ENCODE assay signal across 23 mouse cellular contexts in genomic region chr4:88081885-88082284, GRCm38 (mm10). TPM values are rescaled to one million over a fixed set of nuclear protein-coding genes. Genes with fewer than 3 reads are reported as not detected.
A peak's percentile ranks its signal among the peaks of the same experiment; 100 is the strongest.
DNase-seq lines count a peak whose midpoint lies in the region; ATAC-seq and TF ChIP-seq lines count a peak whose summit lies in the region.
"Had no signal": no experiment of that assay in that cellular context is flagged by ENCODE, and none has a peak within 500 bp of the region (broad histone marks: within the 10 kb centered on the region; RNA-seq: fewer than 3 reads in every experiment).

No protein-coding gene starts in this region.

- 90% methylated on average over 3 of the region's 3 CpGs for WGBS in liver, embryonic 11.5 days
- 76% methylated on average over 3 of the region's 3 CpGs for WGBS in liver, embryonic 12.5 days (ENCODE audit: insufficient replicate concordance)

- no peaks in the 10 kb centered on the region for H3K36me3 ChIP-seq in liver, embryonic 11.5 days (ENCODE audit: control insufficient read depth, insufficient read depth, low read length)
- H3K36me3 ChIP-seq in MEL (ENCODE audit: control insufficient read depth in 1 of 2, insufficient read depth in 2 of 2, low read length in 2 of 2), result peaks cover 0 to 21% of the 10 kb centered on the region in 2 experiments; a peak in 2 of 4 replicates
- no peaks in the 10 kb centered on the region for H3K36me3 ChIP-seq in liver, embryonic 12.5 days
- H3K36me3 ChIP-seq: forebrain, embryonic 10.5 days; heart, embryonic 12.5 days; limb, embryonic 12.5 days had no signal

- no peak for TF ChIP-seq EP300 in MEL (IDR thresholded peaks at IDR 0.05; ENCODE audit: low read depth in 1 of 2, low read length in 2 of 2)

- ATAC-seq in liver, embryonic 11.5 days (replicated peaks; ENCODE audit: low FRiP score), result 0 out of 2 replicates have a peak, but pooled peaks have one; percentile 31
- no peak for ATAC-seq in liver, embryonic 12.5 days
- ATAC-seq in megakaryocyte progenitor cell, adult 5-6 weeks (replicated peaks; ENCODE audit: poor library complexity), result peak; percentile 41
- ATAC-seq in inflammation-experienced regulatory T-cells, adult 6 months, result no peak
- ATAC-seq: forebrain, embryonic 16.5 days; Patski had no signal

- TF ChIP-seq RAD21 in MEL (IDR thresholded peaks at IDR 0.05; ENCODE audit: low read depth, low read length), result no peak

- no peak overlapping the region for H3K9ac ChIP-seq in liver, embryonic 11.5 days (ENCODE audit: low read depth, low read length)
- H3K9ac ChIP-seq in MEL (ENCODE audit: control insufficient read depth, low read depth, low read length, poor library complexity, severe bottlenecking), result peak overlapping the region; percentile 72
- no peak overlapping the region for H3K9ac ChIP-seq in liver, embryonic 12.5 days
- H3K9ac ChIP-seq: heart, embryonic 12.5 days; limb, embryonic 12.5 days had no signal

- H3K27ac ChIP-seq in liver, embryonic 11.5 days (ENCODE audit: low read depth, low read length), result no peak overlapping the region
- peak overlapping the region; percentile 74 for H3K27ac ChIP-seq in MEL (ENCODE audit: control insufficient read depth, low read depth, low read length)
- no peak overlapping the region for H3K27ac ChIP-seq in liver, embryonic 12.5 days
- H3K27ac ChIP-seq: forebrain, embryonic 10.5 days; limb, embryonic 12.5 days had no signal

- no peak for TF ChIP-seq CTCF in MEL (IDR thresholded peaks at IDR 0.05 in 2 of 3, conservative IDR thresholded peaks at IDR 0.05 in 1 of 3; ENCODE audit: control insufficient read depth in 1 of 3, insufficient read depth in 1 of 3, low read depth in 2 of 3, low read length in 3 of 3, poor library complexity in 1 of 3, severe bottlenecking in 1 of 3)

- no peak for TF ChIP-seq POLR2A in MEL (IDR thresholded peaks at IDR 0.05; ENCODE audit: control insufficient read depth in 1 of 2, insufficient read depth in 1 of 2, low read depth in 1 of 2, low read length in 2 of 2, poor library complexity in 1 of 2)

- H3K4me2 ChIP-seq in liver, embryonic 11.5 days, result no peak overlapping the region
- peak overlapping the region; percentile 19 for H3K4me2 ChIP-seq in liver, embryonic 12.5 days
- H3K4me2 ChIP-seq: heart, embryonic 12.5 days; limb, embryonic 12.5 days; midbrain, embryonic 11.5 days had no signal

- no peaks in the 10 kb centered on the region for H3K4me1 ChIP-seq in liver, embryonic 11.5 days (replicated peaks; ENCODE audit: control insufficient read depth, insufficient read depth, low read length)
- H3K4me1 ChIP-seq in MEL (ENCODE audit: control insufficient read depth in 1 of 2, insufficient read depth in 2 of 2, low read length in 2 of 2), result peaks cover 21 to 25% of the 10 kb centered on the region in 2 experiments
- peaks cover 14% of the 10 kb centered on the region for H3K4me1 ChIP-seq in liver, embryonic 12.5 days
- H3K4me1 ChIP-seq: heart, embryonic 12.5 days had no signal

- H3K9me3 ChIP-seq in liver, embryonic 11.5 days (ENCODE audit: control insufficient read depth, low read length), result no peaks in the 10 kb centered on the region
- no peaks in the 10 kb centered on the region for H3K9me3 ChIP-seq in MEL (replicated peaks; ENCODE audit: insufficient read depth, low read length)
- no peaks in the 10 kb centered on the region for H3K9me3 ChIP-seq in liver, embryonic 12.5 days (replicated peaks)
- H3K9me3 ChIP-seq: forebrain, embryonic 10.5 days; heart, embryonic 12.5 days; limb, embryonic 12.5 days had no signal

- no peak for DNase-seq in liver, embryonic 11.5 days (ENCODE audit: low spot score)
- DNase-seq in liver (no peak), MEL (ENCODE audit: low read depth, low spot score) (peak; percentile 51)
- DNase-seq in spleen, postnatal 36 days (ENCODE audit: low spot score in 2 of 2), result no peak
- no peak for DNase-seq in natural killer cell, adult 2 months (ENCODE audit: low spot score in 2 of 2)
- DNase-seq: B cell, adult 2 months; cerebellum, adult 11 months; cerebellum, postnatal 10 days; gastrocnemius, postnatal 10 days; heart, postnatal 14 days; kidney, adult 8-10 months; kidney, postnatal 10 days; lung, adult 2 months; lung, postnatal 36 days had no signal

- no peaks in the 10 kb centered on the region for H3K27me3 ChIP-seq in liver, embryonic 11.5 days (replicated peaks; ENCODE audit: control insufficient read depth, insufficient read depth, low read length)
- no peaks in the 10 kb centered on the region for H3K27me3 ChIP-seq in MEL (ENCODE audit: control insufficient read depth in 1 of 2, insufficient read depth in 2 of 2, low read length in 2 of 2)
- H3K27me3 ChIP-seq in liver, embryonic 12.5 days (replicated peaks), result no peaks in the 10 kb centered on the region
- H3K27me3 ChIP-seq: heart, embryonic 12.5 days; limb, embryonic 12.5 days; Patski had no signal

- H3K4me3 ChIP-seq in liver, embryonic 11.5 days (ENCODE audit: low read depth, low read length), result no peak overlapping the region
- peak overlapping the region; percentile 37 to 74 for H3K4me3 ChIP-seq in MEL (ENCODE audit: control insufficient read depth in 1 of 2, insufficient read depth in 1 of 2, low read depth in 2 of 2, low read length in 2 of 2)
- H3K4me3 ChIP-seq in liver, embryonic 12.5 days, result no peak overlapping the region
- H3K4me3 ChIP-seq: forebrain, embryonic 10.5 days; heart, embryonic 12.5 days; limb, embryonic 12.5 days had no signal

- no peaks in the 10 kb centered on the region for H3K79me2 ChIP-seq in MEL (ENCODE audit: control insufficient read depth, insufficient read depth, low read length, poor library complexity)

TF ChIP-seq in MEL, 35 proteins besides CTCF, POLR2A, EP300 and RAD21:
- TF ChIP-seq MAZ (IDR thresholded peaks at IDR 0.05; ENCODE audit: low read depth, low read length), result peak; percentile 7; the same call in 1 of the 2 replicates
- no peak for TF ChIP-seq CHD2 (IDR thresholded peaks at IDR 0.05; ENCODE audit: low read length)
- peak; percentile 26; the same call in 1 of the 2 replicates for TF ChIP-seq BHLHE40 (IDR thresholded peaks at IDR 0.05; ENCODE audit: borderline replicate concordance, low read depth, low read length)
- TF ChIP-seq MXI1 (IDR thresholded peaks at IDR 0.05; ENCODE audit: low read depth, low read length), result 0 out of 2 replicates have a peak, but pooled peaks have one; percentile 5
- TF ChIP-seq TCF12 (IDR thresholded peaks at IDR 0.05; ENCODE audit: low read depth, low read length), result no peak
- no peak for TF ChIP-seq NRF1 (IDR thresholded peaks at IDR 0.05; ENCODE audit: insufficient read depth, low read depth, low read length, poor library complexity, severe bottlenecking)
- TF ChIP-seq USF2 (IDR thresholded peaks at IDR 0.05; ENCODE audit: borderline replicate concordance in 1 of 2, insufficient read depth in 1 of 2, low read depth in 1 of 2, low read length in 2 of 2), result 0 out of 4 replicates have a peak, but pooled peaks of 1 of the 2 experiments have one; percentile 9
- peak; percentile 61 for TF ChIP-seq USF1 (IDR thresholded peaks at IDR 0.05; ENCODE audit: low read depth, low read length)
- peak; percentile 82; the same call in 1 of the 2 replicates for TF ChIP-seq POLR2AphosphoS5 (IDR thresholded peaks at IDR 0.05; ENCODE audit: borderline replicate concordance, low read depth, low read length)
- no peak for TF ChIP-seq ETS1 (IDR thresholded peaks at IDR 0.05; ENCODE audit: low read depth, low read length)
- TF ChIP-seq ELF1 (IDR thresholded peaks at IDR 0.05; ENCODE audit: low read depth, low read length), result no peak
- 0 out of 2 replicates have a peak, but pooled peaks have one; percentile 7 for TF ChIP-seq MAX (IDR thresholded peaks at IDR 0.05; ENCODE audit: low read length)
- TF ChIP-seq ZNF384 (IDR thresholded peaks at IDR 0.05; ENCODE audit: low read depth, low read length), result no peak
- 0 out of 2 replicates have a peak, but pooled peaks have one; percentile 3 for TF ChIP-seq TBP (IDR thresholded peaks at IDR 0.05; ENCODE audit: low read depth, low read length)

RNA-seq across cellular contexts. Expression of gene Focad, which starts 12.5 kb away (rescaled TPM):
- 23.2 and 25.1 TPM in 2 replicates for polyA plus RNA-seq in liver, embryonic 11.5 days (2014; fragmentation: Nextera tagmentation; extraction: Ambion mirVana)
- 17.8 and 18.5 TPM in 2 replicates for total RNA-seq in MEL (2012; rRNA removed)
- polyA plus RNA-seq in MEL (2012; ENCODE audit: insufficient read depth in 1 of 2, insufficient read length in 2 of 2, low read depth in 1 of 2, low replicate concordance in 2 of 2, missing spikeins in 1 of 2), result 10 to 100 TPM in 1 of 2 experiments, not detected in 1; 19.7 TPM
- polyA plus RNA-seq in liver, embryonic 12.5 days (2016; fragmentation: Nextera tagmentation; extraction: Ambion mirVana), result 13.5 and 14.0 TPM in 2 replicates
- 17.2 and 21.3 TPM in 2 replicates for total RNA-seq in megakaryocyte progenitor cell, adult 5-6 weeks (2015)
- 11.1 and 18.1 TPM in 2 replicates for total RNA-seq in megakaryocyte progenitor cell, adult 5-6 weeks (2017)
- 10 to 100 TPM in 2 of 3 experiments, 1 to 10 TPM in 1; 6.9 to 14.5 (median 11.6) TPM for polyA plus RNA-seq in inflammation-experienced regulatory T-cells, adult 6 months (2017; shearing (Covaris generic))

RNA-seq across cellular contexts. Expression of gene Mllt3, which starts 48.7 kb away (rescaled TPM):
- polyA plus RNA-seq in liver, embryonic 11.5 days (2014; fragmentation: Nextera tagmentation; extraction: Ambion mirVana), result 77.1 and 77.5 TPM in 2 replicates
- total RNA-seq in MEL (2012; rRNA removed), result 15.4 and 26.6 TPM in 2 replicates
- 10 to 100 TPM in 1 of 2 experiments, not detected in 1; 75.3 TPM for polyA plus RNA-seq in MEL (2012; ENCODE audit: insufficient read depth in 1 of 2, insufficient read length in 2 of 2, low read depth in 1 of 2, low replicate concordance in 2 of 2, missing spikeins in 1 of 2)
- polyA plus RNA-seq in liver, embryonic 12.5 days (2016; fragmentation: Nextera tagmentation; extraction: Ambion mirVana), result 88.6 and 92.6 TPM in 2 replicates
- total RNA-seq in megakaryocyte progenitor cell, adult 5-6 weeks (2015), result 11.8 and 17.6 TPM in 2 replicates
- 15.3 and 16.1 TPM in 2 replicates for total RNA-seq in megakaryocyte progenitor cell, adult 5-6 weeks (2017)
- 100 to 1,000 TPM in 2 of 3 experiments, 10 to 100 TPM in 1; 91.7 to 126 (median 120) TPM for polyA plus RNA-seq in inflammation-experienced regulatory T-cells, adult 6 months (2017; shearing (Covaris generic))

Comparison
In these comparisons a context has a peak if more than half of its experiments do, and no peak if none do; other contexts are left out.
1. ATAC-seq: peak in liver, embryonic 11.5 days (single experiment) and megakaryocyte progenitor cell, adult 5-6 weeks (single experiment); none in liver, embryonic 12.5 days (single experiment) and inflammation-experienced regulatory T-cells, adult 6 months (single experiment).
2. H3K4me3 ChIP-seq: peak in MEL (2 of 2); none in liver, embryonic 11.5 days (single experiment) and liver, embryonic 12.5 days (single experiment).